Mouse (Mus musculus): ENCODE measurements around the gene Fam222a.

Fam222a gene

GRCm38 (mm10) chr5:114589026-114589425, 21.2 kb downstream of the Fam222a start:
- CTCF ChIA-PET: interaction anchor here in 3 of 4 experiments (0.5 to 1.6 kb wide), 3 partner anchors 15 to 127 kb away, joined by 3 to 6 read pairs (median 5); no protein-coding TSS in a partner anchor

GRCm38 (mm10) chr5:114589454-114589853, 21.6 kb downstream of the Fam222a start:
- ChIA-PET CTCF (interaction anchor here in 1 of 4 experiments (0.5 kb wide), 1 partner anchor 113 kb away, joined by 5 read pairs; no protein-coding TSS in a partner anchor), POLR2A (interaction anchor here in 2 of 4 experiments (0.8 to 1.7 kb wide), 4 partner anchors 15 to 29 kb away, joined by 3 to 7 read pairs (median 4); no protein-coding TSS in a partner anchor)

More at GRCm38 (mm10) chr5:114589026-114589425, 21.2 kb downstream of the Fam222a start:
- POLR2A ChIA-PET: interaction anchor here in 1 of 4 experiments (0.8 to 1.7 kb wide), 3 partner anchors 15 to 28 kb away, joined by 3 to 7 read pairs (median 4); no protein-coding TSS in a partner anchor

GRCm38 (mm10) chr5:114590043-114590913, 22.5 kb downstream of the Fam222a start:
- ChIA-PET POLR2A (interaction anchor here in 2 of 4 experiments (0.8 to 1.7 kb wide), 3 partner anchors 14 to 30 kb away, joined by 3 to 7 read pairs (median 4); no protein-coding TSS in a partner anchor), CTCF (interaction anchor here in 1 of 4 experiments (0.6 kb wide), 1 partner anchor 9 kb away, joined by 3 read pairs; no protein-coding TSS in a partner anchor)

- CTCF ChIA-PET: no interaction called here
- POLR2A ChIA-PET: no interaction called here
Measured at GRCm38 (mm10) chr5:114591151-114591561, 23.3 kb downstream of the Fam222a start.

GRCm38 (mm10) chr5:114592463-114593160, 24.8 kb downstream of the Fam222a start:
- CTCF ChIA-PET: interaction anchor here in 2 of 4 experiments (1.0 to 3.1 kb wide), 2 partner anchors 11 to 12 kb away, joined by 3 to 15 read pairs; no protein-coding TSS in a partner anchor
- POLR2A ChIA-PET: interaction anchor here in 1 of 4 experiments (0.7 kb wide), 1 partner anchor 200 kb away, joined by 5 read pairs; no protein-coding TSS in a partner anchor

- ChIA-PET CTCF (interaction anchor here in 2 of 4 experiments (1.0 to 3.1 kb wide), 2 partner anchors 10 to 11 kb away, joined by 3 to 15 read pairs; no protein-coding TSS in a partner anchor), POLR2A (interaction anchor here in 3 of 4 experiments (0.6 to 1.3 kb wide), 4 partner anchors 23 to 246 kb away, joined by 3 to 7 read pairs (median 4); partner anchors contain the start of genes Mmab (in 1 of the 3) and Mvk (in 1 of the 3))
Measured at GRCm38 (mm10) chr5:114593161-114593821, 25.5 kb downstream of the Fam222a start.

- CTCF ChIA-PET: interaction anchor here in 2 of 4 experiments (0.6 to 3.1 kb wide), 4 partner anchors 10 to 33 kb away, joined by 3 to 15 read pairs (median 6); no protein-coding TSS in a partner anchor
- POLR2A ChIA-PET: interaction anchor here in 2 of 4 experiments (1.2 to 1.3 kb wide), 3 partner anchors 23 to 150 kb away, joined by 3 to 7 read pairs (median 4); partner anchors contain the start of genes Fam222a (in 1 of the 2), Mmab (in 1 of the 2) and Mvk (in 1 of the 2)
Measured at GRCm38 (mm10) chr5:114593949-114594348, 26.1 kb downstream of the Fam222a start.

- CTCF ChIA-PET: interaction anchor here in 2 of 4 experiments (0.7 to 3.1 kb wide), 5 partner anchors 9 to 31 kb away, joined by 3 to 15 read pairs (median 4); no protein-coding TSS in a partner anchor
- POLR2A ChIA-PET: interaction anchor here in 2 of 4 experiments (0.5 to 1.3 kb wide), 8 partner anchors 12 to 615 kb away, joined by 3 to 4 read pairs (median 3); partner anchors contain the start of genes Fam222a (in 1 of the 2), Mmab (in 1 of the 2) and Mvk (in 1 of the 2)
Measured at GRCm38 (mm10) chr5:114594741-114595241, 27.0 kb downstream of the Fam222a start.

- ChIA-PET CTCF (interaction anchor here in 2 of 4 experiments (0.5 to 1.6 kb wide), 6 partner anchors 8 to 43 kb away, joined by 3 to 6 read pairs (median 4); no protein-coding TSS in a partner anchor), POLR2A (interaction anchor here in 3 of 4 experiments (0.6 to 1.7 kb wide), 5 partner anchors 9 to 81 kb away, joined by 3 to 6 read pairs (median 4); partner anchors contain the start of gene Fam222a (in 1 of the 3))
Measured at GRCm38 (mm10) chr5:114596604-114597003, 28.8 kb downstream of the Fam222a start.

GRCm38 (mm10) chr5:114597222-114597621, 29.4 kb downstream of the Fam222a start:
- ChIA-PET POLR2A (interaction anchor here in 2 of 4 experiments (0.7 to 1.3 kb wide), 3 partner anchors 9 to 274 kb away, joined by 3 read pairs; no protein-coding TSS in a partner anchor), CTCF (interaction anchor here in 2 of 4 experiments (0.5 to 2.2 kb wide), 6 partner anchors 7 to 42 kb away, joined by 3 to 11 read pairs (median 3); no protein-coding TSS in a partner anchor)

GRCm38 (mm10) chr5:114597652-114598051, 29.8 kb downstream of the Fam222a start:
- CTCF ChIA-PET: interaction anchor here in 1 of 4 experiments (0.6 to 2.2 kb wide), 4 partner anchors 12 to 941 kb away, joined by 3 to 11 read pairs (median 4); no protein-coding TSS in a partner anchor
- POLR2A ChIA-PET: interaction anchor here in 2 of 4 experiments (0.6 to 0.7 kb wide), 3 partner anchors 119 to 431 kb away, joined by 3 to 12 read pairs (median 4); no protein-coding TSS in a partner anchor

GRCm38 (mm10) chr5:114602012-114602411, 34.2 kb downstream of the Fam222a start:
- ChIA-PET CTCF (interaction anchor here in 3 of 4 experiments (0.7 to 2.5 kb wide), 4 partner anchors 11 to 1447 kb away, joined by 3 to 7 read pairs (median 5); partner anchors contain the start of genes Mmab (in 1 of the 3) and Mvk (in 1 of the 3)), POLR2A (interaction anchor here in 3 of 4 experiments (0.5 to 1.4 kb wide), 5 partner anchors 15 to 98 kb away, joined by 3 read pairs; no protein-coding TSS in a partner anchor)

- ChIA-PET POLR2A (interaction anchor here in 3 of 4 experiments (0.6 to 2.0 kb wide), 9 partner anchors 14 to 758 kb away, joined by 3 to 6 read pairs (median 4); partner anchors contain the start of gene Fam222a (in 1 of the 3)), CTCF (interaction anchor here (0.5 to 3.9 kb wide), 57 partner anchors 8 to 876 kb away, joined by 3 to 38 read pairs (median 4); partner anchors contain the start of genes Gltp (in 1 of the 4), Mmab (in 1 of the 4) and Mvk (in 1 of the 4))
Measured at GRCm38 (mm10) chr5:114603975-114604374, 36.2 kb downstream of the Fam222a start.

- CTCF ChIA-PET: interaction anchor here (0.5 to 3.9 kb wide), 63 partner anchors 8 to 1152 kb away, joined by 3 to 38 read pairs (median 4); partner anchors contain the start of genes Gltp (in 1 of the 4), Mmab (in 1 of the 4) and Mvk (in 1 of the 4)
- POLR2A ChIA-PET: interaction anchor here (0.6 to 2.0 kb wide), 15 partner anchors 13 to 460 kb away, joined by 3 to 6 read pairs (median 3); partner anchors contain the start of gene Fam222a (in 1 of the 4)
Measured at GRCm38 (mm10) chr5:114604781-114605290, 37.0 kb downstream of the Fam222a start.

- POLR2A ChIA-PET: no interaction called here
- CTCF ChIA-PET: interaction anchor here in 2 of 4 experiments (0.8 to 3.9 kb wide), 7 partner anchors 9 to 291 kb away, joined by 3 to 27 read pairs (median 5); no protein-coding TSS in a partner anchor
Measured at GRCm38 (mm10) chr5:114605981-114606380, 38.2 kb downstream of the Fam222a start.

GRCm38 (mm10) chr5:114607651-114608050, 39.8 kb downstream of the Fam222a start:
- ChIA-PET POLR2A (no interaction called here), CTCF (interaction anchor here in 2 of 4 experiments (0.7 to 3.1 kb wide), 4 partner anchors 10 to 147 kb away, joined by 3 to 11 read pairs (median 3); no protein-coding TSS in a partner anchor)

Measured in embryonic stem cell, embryonic (primary cell).